24 mouse cellular contexts compared by ENCODE assay signal in genomic region chr11:77200703-77201102, GRCm38 (mm10).
"Had no signal": no experiment of that assay in that cellular context is flagged by ENCODE, and none has a peak within 500 bp of the region (broad histone marks: within the 10 kb centered on the region; RNA-seq: fewer than 3 reads in every experiment).

No protein-coding gene starts in this region.

- H3K36me3 ChIP-seq: heart, embryonic 10.5 days; heart, embryonic 12.5 days; hindbrain, embryonic 10.5 days; hindbrain, embryonic 12.5 days; hindbrain, embryonic 15.5 days; kidney, embryonic 15.5 days; limb, embryonic 10.5 days; limb, embryonic 12.5 days had no signal

- H3K27me3 ChIP-seq: heart, embryonic 12.5 days; hindbrain, embryonic 12.5 days; hindbrain, embryonic 15.5 days; kidney, embryonic 15.5 days; limb, embryonic 12.5 days had no signal

- H3K9me3 ChIP-seq: heart, embryonic 10.5 days; heart, embryonic 12.5 days; hindbrain, embryonic 10.5 days; hindbrain, embryonic 12.5 days; hindbrain, embryonic 15.5 days; kidney, embryonic 15.5 days; limb, embryonic 10.5 days; limb, embryonic 12.5 days had no signal

- ATAC-seq: intestine, embryonic 16.5 days had no signal

- H3K27ac ChIP-seq: gastrocnemius, adult 2 months; heart, embryonic 10.5 days; hindbrain, embryonic 10.5 days; hindbrain, embryonic 12.5 days; hindbrain, embryonic 15.5 days; kidney, postnatal 0 days; left cerebral cortex, adult 2 months; limb, embryonic 10.5 days; limb, embryonic 12.5 days had no signal

- H3K4me3 ChIP-seq: gastrocnemius, adult 2 months; heart, embryonic 10.5 days; heart, embryonic 12.5 days; hindbrain, embryonic 10.5 days; hindbrain, embryonic 12.5 days; hindbrain, embryonic 15.5 days; kidney, embryonic 15.5 days; left cerebral cortex, adult 2 months; limb, embryonic 10.5 days; limb, embryonic 12.5 days had no signal

- H3K9ac ChIP-seq: heart, embryonic 12.5 days; hindbrain, embryonic 12.5 days; hindbrain, embryonic 15.5 days; kidney, embryonic 15.5 days; limb, embryonic 12.5 days had no signal

- DNase-seq: gastrocnemius, adult 2 months; gastrocnemius, postnatal 10 days; gastrocnemius, postnatal 25 days; heart, adult 18-20 months; heart, postnatal 10 days; heart, postnatal 4 days; kidney, adult 11 months; kidney, adult 2 months; kidney, adult 9 months; kidney, postnatal 14 days; kidney, postnatal 36 days; liver had no signal

- H3K4me1 ChIP-seq: hindbrain, embryonic 12.5 days; hindbrain, embryonic 15.5 days had no signal

- H3K4me2 ChIP-seq: heart, embryonic 12.5 days; hindbrain, embryonic 12.5 days; hindbrain, embryonic 15.5 days; kidney, embryonic 15.5 days; limb, embryonic 12.5 days; liver, embryonic 11.5 days had no signal
